ENCODE assay signal across 8 mouse cellular contexts in genomic region chr9:107400666-107401285, GRCm38 (mm10). TPM values are rescaled to one million over a fixed set of nuclear protein-coding genes. Genes with fewer than 3 reads are reported as not detected.
DNase-seq lines count a peak whose midpoint lies in the region; ATAC-seq and TF ChIP-seq lines count a peak whose summit lies in the region.

No protein-coding gene starts in this region.

- 17% methylated on average over 13 of the region's 13 CpGs for WGBS in embryonic facial prominence, embryonic 15.5 days
- WGBS in intestine, postnatal 0 days = 23% methylated on average over 13 of the region's 13 CpGs
- WGBS in neural tube, embryonic 14.5 days = 15% methylated on average over 13 of the region's 13 CpGs

- peak overlapping the region; percentile 59 for H3K4me3 ChIP-seq in layer of hippocampus, adult 2 months
- H3K4me3 ChIP-seq in embryonic facial prominence, embryonic 15.5 days (replicated peaks) = peak overlapping the region; percentile 66
- H3K4me3 ChIP-seq in intestine, postnatal 0 days (ENCODE audit: low read depth, low read length) = peak overlapping the region; percentile 54
- H3K4me3 ChIP-seq in neural tube, embryonic 14.5 days (ENCODE audit: low read depth, low read length) = peak overlapping the region; percentile 84

- peak overlapping the region; percentile 100 for H3K4me2 ChIP-seq in embryonic facial prominence, embryonic 15.5 days (replicated peaks)
- peak overlapping the region; percentile 94; the same call in 1 of the 2 replicates for H3K4me2 ChIP-seq in intestine, postnatal 0 days (replicated peaks; ENCODE audit: low read depth)
- H3K4me2 ChIP-seq in neural tube, embryonic 14.5 days (ENCODE audit: low read depth, low read length) = peak overlapping the region; percentile 80

- no peaks in the 10 kb centered on the region for H3K9me3 ChIP-seq in embryonic facial prominence, embryonic 15.5 days (replicated peaks)
- H3K9me3 ChIP-seq in intestine, postnatal 0 days (ENCODE audit: control insufficient read depth) = no peaks in the 10 kb centered on the region
- no peaks in the 10 kb centered on the region for H3K9me3 ChIP-seq in neural tube, embryonic 14.5 days (ENCODE audit: control insufficient read depth, low read length)

- no peak overlapping the region for H3K27ac ChIP-seq in layer of hippocampus, adult 2 months
- no peak overlapping the region for H3K27ac ChIP-seq in embryonic facial prominence, embryonic 15.5 days (replicated peaks)
- H3K27ac ChIP-seq in intestine, postnatal 0 days (ENCODE audit: low read depth, low read length) = no peak overlapping the region
- H3K27ac ChIP-seq in neural tube, embryonic 14.5 days (ENCODE audit: low read depth, low read length) = no peak overlapping the region; the same call in 1 of the 2 replicates

- H3K27me3 ChIP-seq in embryonic facial prominence, embryonic 15.5 days = peaks cover 80% of the 10 kb centered on the region
- peaks cover 62% of the 10 kb centered on the region for H3K27me3 ChIP-seq in intestine, postnatal 0 days (replicated peaks; ENCODE audit: control insufficient read depth, insufficient read depth, low read length)
- peaks cover 8% of the 10 kb centered on the region for H3K27me3 ChIP-seq in neural tube, embryonic 14.5 days (ENCODE audit: control insufficient read depth, insufficient read depth, low read length)

- peaks cover 10% of the 10 kb centered on the region for H3K4me1 ChIP-seq in embryonic facial prominence, embryonic 15.5 days
- H3K4me1 ChIP-seq in intestine, postnatal 0 days (replicated peaks; ENCODE audit: control insufficient read depth, insufficient read depth, low read length) = no peaks in the 10 kb centered on the region
- peaks cover 14% of the 10 kb centered on the region for H3K4me1 ChIP-seq in neural tube, embryonic 14.5 days (ENCODE audit: control insufficient read depth, insufficient read depth, low read length)

- no peak overlapping the region for H3K9ac ChIP-seq in embryonic facial prominence, embryonic 15.5 days
- no peak overlapping the region for H3K9ac ChIP-seq in intestine, postnatal 0 days (ENCODE audit: low read depth, low read length)
- H3K9ac ChIP-seq in neural tube, embryonic 14.5 days (replicated peaks; ENCODE audit: low read depth, low read length) = peak overlapping the region; percentile 91

- no peaks in the 10 kb centered on the region for H3K36me3 ChIP-seq in embryonic facial prominence, embryonic 15.5 days
- H3K36me3 ChIP-seq in intestine, postnatal 0 days (ENCODE audit: control insufficient read depth, insufficient read depth) = no peaks in the 10 kb centered on the region
- H3K36me3 ChIP-seq in neural tube, embryonic 14.5 days (ENCODE audit: control insufficient read depth, insufficient read depth, low read length) = no peaks in the 10 kb centered on the region

- no peak for DNase-seq in layer of hippocampus, adult 2 months (ENCODE audit: low spot score in 2 of 2)
- no peak for DNase-seq in layer of hippocampus, adult 9-10 months (ENCODE audit: low spot score)
- no peak for DNase-seq in spleen, adult 18-20 months
- DNase-seq in kidney, adult 9 months = no peak
- DNase-seq in layer of hippocampus, adult 8-10 months (ENCODE audit: low spot score in 2 of 2) = no peak

- ATAC-seq in embryonic facial prominence, embryonic 15.5 days (ENCODE audit: insufficient number of reproducible peaks, low FRiP score, low TSS enrichment, low read depth) = no peak
- ATAC-seq in intestine, postnatal 0 days = no peak
- no peak for ATAC-seq in neural tube, embryonic 14.5 days (ENCODE audit: low read depth)

- no peak for TF ChIP-seq CTCF in layer of hippocampus, adult 2 months (conservative IDR thresholded peaks at IDR 0.05)
- no peak for TF ChIP-seq CTCF in intestine, postnatal 0 days (IDR thresholded peaks at IDR 0.05; ENCODE audit: low read depth)

RNA-seq across cellular contexts. Expression of gene Cacna2d2, which starts 1.4 kb away (rescaled TPM):
- total RNA-seq in layer of hippocampus, adult 2 months (2021) = 10 to 100 TPM; 18.1 to 19.3 TPM
- 0.96 and 1.3 TPM in 2 replicates for polyA plus RNA-seq in embryonic facial prominence, embryonic 15.5 days (2015; fragmentation: Nextera tagmentation; extraction: Ambion mirVana)
- 0.14 and 0.22 TPM in 2 replicates for polyA plus RNA-seq in intestine, postnatal 0 days (2015; fragmentation: Nextera tagmentation; extraction: Ambion mirVana)
- 7.1 and 10.6 TPM in 2 replicates for polyA plus RNA-seq in neural tube, embryonic 14.5 days (2014; fragmentation: Nextera tagmentation; extraction: Ambion mirVana)
- total RNA-seq in layer of hippocampus, adult 8-10 months (2022) = 10 to 100 TPM; 14.6 to 21.0 (median 17.0) TPM
